Mouse (Mus musculus) heart, postnatal 0 days (tissue): ENCODE measurements around the gene P3h3. TPM values are rescaled to one million over a fixed set of nuclear protein-coding genes. Genes with fewer than 3 reads are reported as not detected.

ENCODE experiments used
- ATAC-seq: fragments of 200-750 bp; cut with Nextera tagmentation; 2 replicates; pipeline ENCODE4 v1.8.0; 2017; ENCODE audit warnings: low read depth, moderate number of reproducible peaks, moderate library complexity; ENCODE audit not compliant: insufficient read depth
- DNase-seq: peaks from one replicate; pipeline ENCODE4 v3.0.0-alpha.2; 2016; ENCODE audit warnings: low spot score
- H3K27ac ChIP-seq: fragments of 300-500 bp; sonication (generic); 2 replicates; pipeline ENCODE4 v1.5.1; 2014; ENCODE audit warnings: low read depth, mild to moderate bottlenecking
- H3K27me3 ChIP-seq: fragments of 300-500 bp; sonication (generic); 2 replicates; pipeline ENCODE4 v1.6.1; 2014; ENCODE audit warnings: low read length, mixed read lengths; ENCODE audit not compliant: control insufficient read depth, insufficient read depth
- H3K36me3 ChIP-seq: fragments of 300-500 bp; sonication (generic); replicated peaks from 2 replicates; pipeline ENCODE4 v1.6.1; 2014; ENCODE audit warnings: low read length, mixed read lengths; ENCODE audit not compliant: control insufficient read depth, insufficient read depth
- H3K4me1 ChIP-seq: fragments of 300-500 bp; sonication (generic); 2 replicates; pipeline ENCODE4 v1.6.1; 2014; ENCODE audit warnings: antibody characterized with exemption; ENCODE audit not compliant: control insufficient read depth, insufficient read depth
- H3K4me2 ChIP-seq: fragments of 300-500 bp; sonication (generic); 2 replicates; pipeline ENCODE4 v1.6.1; 2014; ENCODE audit warnings: low read depth, mild to moderate bottlenecking, low read length, moderate library complexity
- H3K4me3 ChIP-seq: fragments of 300-500 bp; sonication (generic); 2 replicates; pipeline ENCODE4 v1.5.1; 2014; ENCODE audit warnings: low read depth, low read length
- H3K9ac ChIP-seq: fragments of 300-500 bp; sonication (generic); replicated peaks from 2 replicates; pipeline ENCODE4 v1.6.1; 2014; ENCODE audit warnings: low read depth, low read length, mixed read lengths
- H3K9me3 ChIP-seq: fragments of 300-500 bp; sonication (generic); replicated peaks from 2 replicates; pipeline ENCODE4 v1.6.1; 2016; ENCODE audit warnings: low read length; ENCODE audit not compliant: control insufficient read depth
- CTCF ChIP-seq: IDR thresholded peaks from 2 replicates; pipeline ENCODE4 v1.5.1; 2016; ENCODE audit warnings: antibody characterized with exemption, control low read depth, low read depth
- EP300 ChIP-seq: IDR thresholded peaks from 2 replicates; pipeline ENCODE4 v1.6.1; 2016; ENCODE audit warnings: antibody characterized with exemption, low read depth
- WGBS: fragments of 180-500 bp; shearing (Covaris S2); extraction: QIAGEN DNeasy Blood & Tissue Kit; methylation state at CpG from one replicate; pipeline ENCODE4 v1.1.7; 2014; 5-methylcytosine and 5-hydroxymethylcytosine counted together
- polyA plus RNA-seq: library from polyadenylated mRNA; unstranded; fragments of >200 nt; fragmentation: Nextera tagmentation; extraction: Ambion mirVana; gene quantifications from 2 replicates; pipeline ENCODE4 v1.2.1, GENCODE M21; 2015
- total RNA-seq: library from RNA; depleted of rRNA; stranded (reverse); fragments of >200 nt; gene quantifications from 2 replicates; pipeline ENCODE4 v1.2.3, GENCODE M21; 2014; ENCODE audit warnings: low replicate concordance

Gene P3h3
- total and polyA plus RNA-seq, 2 experiments from 2014 or later, result 7.2 to 38.5 TPM

DNA sequence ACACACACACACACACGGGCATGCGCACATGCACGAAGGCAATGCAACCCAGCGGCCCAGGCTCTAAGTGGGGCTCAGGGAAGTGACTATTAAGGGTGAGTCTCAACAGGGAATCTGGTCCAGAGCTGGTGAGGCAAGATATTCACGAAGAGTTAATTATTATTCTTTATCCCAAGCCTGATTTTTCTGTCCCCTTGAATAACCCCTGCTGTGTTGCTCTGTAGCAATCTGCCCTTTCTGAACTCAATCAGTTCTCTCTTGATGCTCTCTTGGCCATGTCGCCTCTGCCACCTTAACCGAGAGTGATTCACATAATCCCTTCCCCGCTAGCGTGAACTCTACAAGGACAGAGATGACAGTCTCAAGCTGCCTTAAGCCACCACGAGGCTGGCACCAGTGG is 25.8 kb upstream of the P3h3 start:
- H3K4me3 ChIP-seq, result no peak overlapping the region
- H3K4me2 ChIP-seq, result no peak overlapping the region
- ATAC-seq (no peak), DNase-seq (no peak)
- TF ChIP-seq EP300 (no peak), CTCF (no peak)
- no peaks in the 10 kb centered on the region for H3K36me3 ChIP-seq
- H3K4me1 ChIP-seq, result peaks cover 4% of the 10 kb centered on the region; the same call in 1 of the 2 replicates
- no peaks in the 10 kb centered on the region for H3K27me3 ChIP-seq
- H3K9ac ChIP-seq, result no peak overlapping the region
- H3K9me3 ChIP-seq, result no peaks in the 10 kb centered on the region
- WGBS, result 71% methylated on average over 10 of the region's 10 CpGs
- H3K27ac ChIP-seq, result no peak overlapping the region

DNA sequence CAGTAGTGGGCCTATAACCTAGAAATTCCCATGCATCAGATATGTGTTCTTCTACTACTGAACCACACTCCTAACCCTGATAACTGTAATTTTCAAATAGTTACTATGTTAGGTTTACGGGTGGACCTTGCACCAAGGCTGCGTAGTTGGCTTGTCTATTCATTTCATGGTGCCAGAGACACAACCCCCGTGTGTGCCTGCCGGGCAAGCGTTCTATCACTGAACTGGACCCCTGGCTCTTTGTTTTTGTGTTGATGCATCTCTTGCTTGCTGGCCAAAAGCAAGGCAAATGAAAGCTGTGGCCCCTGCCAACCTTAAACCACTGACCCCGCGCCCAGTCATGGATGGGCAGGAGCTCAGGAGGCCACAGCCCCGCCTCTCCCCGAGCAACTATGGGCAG is 24.3 kb upstream of the P3h3 start:
- Histone ChIP-seq H3K27ac (no peak overlapping the region), H3K4me3 (no peak overlapping the region), H3K4me2 (no peak overlapping the region), H3K27me3 (no peaks in the 10 kb centered on the region), H3K36me3 (no peaks in the 10 kb centered on the region), H3K9ac (no peak overlapping the region), H3K4me1 (peaks cover 4% of the 10 kb centered on the region; the same call in 1 of the 2 replicates), H3K9me3 (no peaks in the 10 kb centered on the region)
- no peak for DNase-seq
- WGBS, result 87% methylated on average over 9 of the region's 9 CpGs
- ATAC-seq, result no peak
- TF ChIP-seq EP300 (no peak), CTCF (no peak)

DNA sequence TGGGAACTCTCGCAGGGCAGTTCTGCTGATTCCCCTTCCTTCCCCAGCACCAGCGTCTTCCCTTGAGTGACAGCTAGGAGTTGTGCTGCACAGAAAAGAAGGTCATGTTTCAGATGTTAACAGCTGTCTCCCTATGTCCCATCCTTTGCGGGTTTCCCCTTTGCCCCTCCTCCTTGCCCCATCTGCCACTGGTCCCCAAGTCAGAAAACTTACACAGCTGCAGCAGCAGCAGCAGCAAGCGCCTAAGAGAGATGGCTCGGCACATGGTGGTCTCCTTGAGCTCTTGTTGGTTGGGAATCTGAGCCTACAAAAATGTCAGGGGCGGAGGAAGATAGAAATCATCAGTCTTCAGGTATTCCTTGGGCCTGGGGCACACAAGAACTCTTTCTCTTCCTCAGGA is 21.8 kb upstream of the P3h3 start:
- H3K9me3 ChIP-seq, result no peaks in the 10 kb centered on the region
- TF ChIP-seq CTCF, result no peak
- no peak for TF ChIP-seq EP300
- 53% methylated on average over 6 of the region's 6 CpGs for WGBS

DNA sequence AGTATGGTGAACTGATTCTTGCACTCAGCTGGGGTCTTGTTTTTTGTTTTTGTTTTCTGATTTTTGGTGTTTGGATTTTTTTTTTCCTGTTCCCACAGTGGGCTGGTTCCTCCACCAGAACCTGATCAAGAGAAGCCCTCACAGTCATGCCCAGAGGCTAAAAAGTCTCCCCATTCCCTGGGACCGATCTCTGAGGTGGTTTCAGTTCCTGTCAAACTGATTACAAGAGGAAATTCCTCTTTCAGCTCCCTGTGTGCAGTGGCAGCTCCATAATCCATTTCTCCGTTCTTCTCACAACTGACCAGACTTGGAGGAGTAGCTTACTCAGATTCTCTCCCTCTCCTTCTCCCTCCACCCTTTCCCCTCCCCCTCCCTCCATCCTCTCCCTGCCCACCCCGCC is 16.8 kb upstream of the P3h3 start:
- no peaks in the 10 kb centered on the region for H3K27me3 ChIP-seq
- no peak overlapping the region for H3K4me3 ChIP-seq
- no peaks in the 10 kb centered on the region for H3K4me1 ChIP-seq
- no peaks in the 10 kb centered on the region for H3K36me3 ChIP-seq
- H3K4me2 ChIP-seq, result no peak overlapping the region
- no peak for TF ChIP-seq EP300
- DNase-seq (no peak), ATAC-seq (no peak)
- 26% methylated on average over 2 of the region's 3 CpGs for WGBS
- H3K27ac ChIP-seq, result no peak overlapping the region
- no peaks in the 10 kb centered on the region for H3K9me3 ChIP-seq
- no peak overlapping the region for H3K9ac ChIP-seq

More for the DNA sequence above, 21.8 kb upstream of the P3h3 start:
- H3K4me1 ChIP-seq, result no peaks in the 10 kb centered on the region
- DNase-seq, result no peak
- H3K27ac ChIP-seq, result no peak overlapping the region
- no peaks in the 10 kb centered on the region for H3K27me3 ChIP-seq
- no peaks in the 10 kb centered on the region for H3K36me3 ChIP-seq
- no peak for ATAC-seq
- H3K4me2 ChIP-seq, result no peak overlapping the region
- H3K4me3 ChIP-seq, result no peak overlapping the region
- no peak overlapping the region for H3K9ac ChIP-seq

- WGBS, result 65% methylated on average over 6 of the region's 7 CpGs
- no peak for TF ChIP-seq EP300
- TF ChIP-seq CTCF, result no peak
- Histone ChIP-seq H3K4me1 (peaks cover 11% of the 10 kb centered on the region; the same call in 1 of the 2 replicates), H3K27me3 (peaks cover 12% of the 10 kb centered on the region; the same call in 1 of the 2 replicates), H3K27ac (no peak overlapping the region), H3K4me2 (no peak overlapping the region), H3K9ac (no peak overlapping the region), H3K36me3 (no peaks in the 10 kb centered on the region), H3K4me3 (no peak overlapping the region), H3K9me3 (no peaks in the 10 kb centered on the region)
- no peak for DNase-seq
- ATAC-seq, result no peak
Measured at GRCm38 (mm10) chr6:124866560-124866959, 9.0 kb upstream of the P3h3 start.

- H3K27ac ChIP-seq, result no peak overlapping the region
- TF ChIP-seq CTCF, result no peak
- TF ChIP-seq EP300, result no peak
- no peaks in the 10 kb centered on the region for H3K36me3 ChIP-seq
- H3K4me1 ChIP-seq, result peaks cover 11% of the 10 kb centered on the region; the same call in 1 of the 2 replicates
- no peaks in the 10 kb centered on the region for H3K9me3 ChIP-seq
- no peak overlapping the region for H3K4me2 ChIP-seq
- WGBS, result 73% methylated on average over 18 of the region's 18 CpGs
- ATAC-seq (no peak), DNase-seq (no peak)
- no peak overlapping the region for H3K9ac ChIP-seq
- H3K4me3 ChIP-seq, result no peak overlapping the region
- H3K27me3 ChIP-seq, result peaks cover 13% of the 10 kb centered on the region; the same call in 1 of the 2 replicates
Measured at GRCm38 (mm10) chr6:124865766-124866362, 8.3 kb upstream of the P3h3 start.
